Mouse (Mus musculus) CH12.LX (cell line): ENCODE measurements around the gene Suds3. TPM values are rescaled to one million over a fixed set of nuclear protein-coding genes. Genes with fewer than 3 reads are reported as not detected.

Experiments used
- DNase-seq: peaks from one replicate; pipeline ENCODE4 v3.0.0-alpha.2; 2013; ENCODE audit errors: extremely low read depth
- H3K27ac ChIP-seq: 2 replicates; pipeline ENCODE4 v1.5.1; 2012; ENCODE audit warnings: low read depth, mild to moderate bottlenecking, control low read depth, moderate library complexity; ENCODE audit not compliant: insufficient read depth
- H3K27me3 ChIP-seq: replicated peaks from 2 replicates; pipeline ENCODE3; 2012; ENCODE audit warnings: inconsistent platforms
- H3K36me3 ChIP-seq, 2 experiments: replicated peaks in 1 of 2; 2 replicates each; pipeline versions ENCODE3 to v1.6.1; 2012; ENCODE audit warnings: inconsistent platforms in 1 of 2, low read length in 1 of 2, mild to moderate bottlenecking in 1 of 2, mixed read lengths in 1 of 2, moderate library complexity in 1 of 2; ENCODE audit not compliant: control insufficient read depth in 1 of 2, insufficient read depth in 1 of 2
- H3K4me1 ChIP-seq, 2 experiments: 2 replicates each; pipeline ENCODE4 v1.6.1; 2012; ENCODE audit warnings: inconsistent platforms in 1 of 2, moderate library complexity in 1 of 2; ENCODE audit not compliant: insufficient read depth in 2 of 2, control insufficient read depth in 1 of 2
- H3K4me2 ChIP-seq: 2 replicates; pipeline ENCODE4 v1.6.1; 2012; ENCODE audit warnings: low read depth, mild to moderate bottlenecking, control low read depth; ENCODE audit not compliant: poor library complexity, insufficient read depth, severe bottlenecking
- H3K4me3 ChIP-seq, 3 experiments: fragments of 150-350 bp in 1 of 3; sonication (generic) in 1 of 3; replicated peaks in 1 of 3; 2 replicates each; pipeline versions ENCODE3 to v1.5.1; 2011 to 2012; ENCODE audit warnings: low read depth in 2 of 3, low read length in 2 of 3, mild to moderate bottlenecking in 2 of 3, moderate library complexity in 2 of 3, control low read depth in 1 of 3, improper control_type of control experiment in 1 of 3, inconsistent platforms in 1 of 3, mixed read lengths in 1 of 3; ENCODE audit not compliant: poor library complexity in 1 of 3
- H3K79me2 ChIP-seq: replicated peaks from 2 replicates; pipeline ENCODE4 v1.6.1; 2012; ENCODE audit warnings: mild to moderate bottlenecking, moderate library complexity; ENCODE audit not compliant: control insufficient read depth, poor library complexity, insufficient read depth, severe bottlenecking; ENCODE audit errors: extremely low read depth
- H3K9ac ChIP-seq: 2 replicates; pipeline ENCODE4 v1.6.1; 2012; ENCODE audit warnings: low read depth, mild to moderate bottlenecking, control low read depth, moderate library complexity; ENCODE audit not compliant: insufficient read depth
- H3K9me3 ChIP-seq: replicated peaks from 2 replicates; pipeline ENCODE3; 2012; ENCODE audit warnings: low read length, inconsistent platforms, mixed read lengths
- BHLHE40 ChIP-seq: IDR thresholded peaks from 2 replicates; pipeline ENCODE4 v1.6.1; 2011; ENCODE audit warnings: mild to moderate bottlenecking, low read depth, low read length, improper control_type of control experiment
- CHD2 ChIP-seq: IDR thresholded peaks from 2 replicates; pipeline ENCODE4 v1.6.1; 2011; ENCODE audit warnings: low read length, improper control_type of control experiment
- CTCF ChIP-seq, 2 experiments: IDR thresholded peaks in 1 of 2; conservative IDR thresholded peaks in 1 of 2; 2 replicates each; pipeline ENCODE4 v1.5.1; 2011 to 2012; ENCODE audit warnings: low read depth in 2 of 2, low read length in 2 of 2, improper control_type of control experiment in 1 of 2, inconsistent platforms in 1 of 2, mild to moderate bottlenecking in 1 of 2, moderate library complexity in 1 of 2
- EP300 ChIP-seq: IDR thresholded peaks from 2 replicates; pipeline ENCODE4 v1.6.1; 2011; ENCODE audit warnings: low read length, improper control_type of control experiment
- GABPA ChIP-seq: IDR thresholded peaks from 2 replicates; pipeline ENCODE4 v1.6.1; 2012; ENCODE audit warnings: low read depth, low read length, improper control_type of control experiment, inconsistent platforms; ENCODE audit not compliant: insufficient replicate concordance
- HCFC1 ChIP-seq: IDR thresholded peaks from 2 replicates; pipeline ENCODE4 v1.6.1; 2012; ENCODE audit warnings: low read depth, mild to moderate bottlenecking, inconsistent platforms, low read length, improper control_type of control experiment
- JUN ChIP-seq: IDR thresholded peaks from 2 replicates; pipeline ENCODE4 v1.6.1; 2011; ENCODE audit warnings: low read depth, mild to moderate bottlenecking, low read length, improper control_type of control experiment, moderate library complexity; ENCODE audit not compliant: insufficient read depth
- KAT2A ChIP-seq: IDR thresholded peaks from 2 replicates; pipeline ENCODE4 v1.6.1; 2012; ENCODE audit warnings: low read length, improper control_type of control experiment, inconsistent platforms; ENCODE audit not compliant: insufficient replicate concordance
- MAFK ChIP-seq: IDR thresholded peaks from 2 replicates; pipeline ENCODE4 v1.6.1; 2011; ENCODE audit warnings: low read length, improper control_type of control experiment; ENCODE audit not compliant: insufficient replicate concordance
- MAX ChIP-seq: IDR thresholded peaks from 2 replicates; pipeline ENCODE4 v1.6.1; 2011; ENCODE audit warnings: low read length, improper control_type of control experiment
- NELFE ChIP-seq: IDR thresholded peaks from 2 replicates; pipeline ENCODE4 v1.6.1; 2011; ENCODE audit warnings: low read depth, low read length, improper control_type of control experiment
- PAX5 ChIP-seq: IDR thresholded peaks from 2 replicates; pipeline ENCODE4 v1.6.1; 2012; ENCODE audit warnings: low read length, inconsistent platforms, mixed read lengths
- POLR2A ChIP-seq: IDR thresholded peaks from 2 replicates; pipeline ENCODE4 v1.6.1; 2011; ENCODE audit warnings: low read depth, mild to moderate bottlenecking, improper control_type of control experiment, low read length
- RAD21 ChIP-seq: IDR thresholded peaks from 2 replicates; pipeline ENCODE4 v1.6.1; 2011; ENCODE audit warnings: low read depth, mild to moderate bottlenecking, low read length, improper control_type of control experiment, moderate library complexity
- SIN3A ChIP-seq: IDR thresholded peaks from 2 replicates; pipeline ENCODE4 v1.6.1; 2012; ENCODE audit warnings: low read length, improper control_type of control experiment, inconsistent platforms
- SMC3 ChIP-seq: IDR thresholded peaks from 2 replicates; pipeline ENCODE4 v1.6.1; 2011; ENCODE audit warnings: low read depth, low read length, improper control_type of control experiment
- TBP ChIP-seq: conservative IDR thresholded peaks from 2 replicates; pipeline ENCODE4 v1.6.1; 2011; ENCODE audit warnings: low read depth, low read length, improper control_type of control experiment
- USF1 ChIP-seq: IDR thresholded peaks from 2 replicates; pipeline ENCODE4 v1.6.1; 2014; ENCODE audit warnings: low read depth, mild to moderate bottlenecking, inconsistent platforms, low read length, improper control_type of control experiment
- ZC3H11A ChIP-seq: IDR thresholded peaks from 2 replicates; pipeline ENCODE4 v1.6.1; 2012; ENCODE audit warnings: low read depth, mild to moderate bottlenecking, inconsistent platforms, low read length, improper control_type of control experiment
- ZKSCAN1 ChIP-seq: IDR thresholded peaks from 2 replicates; pipeline ENCODE4 v1.6.1; 2012; ENCODE audit warnings: low read depth, inconsistent platforms, low read length, improper control_type of control experiment, borderline replicate concordance
- ZNF384 ChIP-seq: IDR thresholded peaks from 2 replicates; pipeline ENCODE4 v1.6.1; 2012; ENCODE audit warnings: low read depth, low read length, improper control_type of control experiment, inconsistent platforms
- dilution Hi-C: fragments of 300-500 bp; cut with MboI; formaldehyde crosslinking; loops from 2 replicates; pipeline ENCODE4 v1.14.3; 2020; ENCODE audit warnings: low sequenced_read_pairs; ENCODE audit not compliant: extremely low pct_unique_long_range_greater_than_20kb, extremely low pct_ligation_motif_present
- in situ Hi-C: fragments of 300-500 bp; cut with MboI; formaldehyde crosslinking; loops from 3 replicates; pipeline ENCODE4 v1.14.3; 2019; ENCODE audit warnings: low sequenced_read_pairs, low pct_ligation_motif_present, low pct_unique_long_range_greater_than_20kb, mixed read lengths
- polyA plus RNA-seq: library from polyadenylated mRNA; unstranded; fragments of >175 nt; gene quantifications from 2 replicates; pipeline ENCODE4 v1.2.1, GENCODE M21; 2012; ENCODE audit warnings: low read depth; ENCODE audit not compliant: insufficient read length
- total RNA-seq, 2 experiments: library from RNA; depleted of rRNA; stranded (reverse); fragments of 300-350 nt in 1 of 2; fragments of >200 nt in 1 of 2; gene quantifications; 2 replicates each; pipeline ENCODE4 v1.2.3; 2012 to 2014

The Suds3 gene
- total and polyA plus RNA-seq, 3 experiments, result 54.2 to 103 (median 68.1) TPM

DNA sequence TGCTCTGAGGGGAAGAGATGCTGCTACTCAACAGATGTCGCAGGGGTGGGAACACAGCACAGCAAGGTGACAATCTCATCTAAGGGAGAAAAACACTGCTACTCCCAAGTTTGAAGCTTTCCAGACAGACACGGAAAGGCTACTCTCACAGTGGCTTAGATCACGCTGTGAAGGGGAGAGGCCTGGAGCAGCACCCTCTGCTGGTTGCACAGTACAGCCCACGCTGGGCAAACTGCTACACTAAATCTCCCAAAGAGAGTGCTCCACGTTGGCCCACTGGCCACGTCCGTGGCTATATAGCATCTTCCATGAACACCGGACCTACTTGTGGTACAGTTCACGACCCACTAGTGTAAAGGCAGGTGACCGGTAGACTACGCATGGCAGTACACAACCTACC, 16.2 kb downstream of the Suds3 start:
- no peak for DNase-seq
- dilution Hi-C loops, result no loop called here
- Histone ChIP-seq H3K27me3 (no peaks in the 10 kb centered on the region), H3K9me3 (no peaks in the 10 kb centered on the region), H3K79me2 (no peaks in the 10 kb centered on the region), H3K4me1 (peaks cover 0 to 7% of the 10 kb centered on the region in 2 experiments; a peak in 1 of 4 replicates), H3K4me2 (no peak overlapping the region), H3K27ac (no peak overlapping the region), H3K4me3 (no peak overlapping the region), H3K36me3 (peaks cover 80 to 99% of the 10 kb centered on the region in 2 experiments), H3K9ac (no peak overlapping the region)
- in situ Hi-C loops, result no loop called here
- TF ChIP-seq CTCF (conservative IDR thresholded peaks at IDR 0.05 in 1 of 2, IDR thresholded peaks at IDR 0.05 in 1 of 2; ENCODE audit: low read depth in 2 of 2, low read length in 2 of 2) (peak in 1 of 2 experiments; percentile 39; a peak in 2 of 4 replicates), SMC3 (no peak)

DNA sequence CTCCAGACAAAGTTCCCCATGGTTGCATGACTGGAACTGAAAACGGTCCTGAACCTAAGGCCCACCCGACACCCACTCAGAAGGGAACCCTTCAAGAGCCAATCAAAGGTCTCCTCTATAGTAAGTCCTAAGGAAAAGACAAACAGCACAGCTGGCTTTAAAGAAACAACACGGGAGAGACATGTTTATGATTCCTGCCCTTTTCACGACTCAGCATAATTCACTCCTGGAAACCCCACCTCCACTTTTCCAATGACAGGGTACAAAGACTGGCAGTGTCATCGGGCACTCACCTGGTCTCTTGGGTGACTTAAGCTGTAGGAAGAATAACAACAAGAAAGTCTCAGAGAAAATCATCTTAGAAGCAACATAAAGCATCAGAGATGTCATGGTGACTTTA, 16.9 kb downstream of the Suds3 start:
- dilution Hi-C loops, result no loop called here
- Histone ChIP-seq H3K27ac (no peak overlapping the region), H3K4me3 (no peak overlapping the region), H3K4me2 (no peak overlapping the region), H3K27me3 (no peaks in the 10 kb centered on the region), H3K79me2 (no peaks in the 10 kb centered on the region), H3K4me1 (peaks cover 0 to 7% of the 10 kb centered on the region in 2 experiments; a peak in 1 of 4 replicates), H3K9ac (no peak overlapping the region), H3K36me3 (peaks cover 80 to 99% of the 10 kb centered on the region in 2 experiments), H3K9me3 (no peaks in the 10 kb centered on the region)
- TF ChIP-seq MAFK (peak; percentile 79), TBP (no peak), ZKSCAN1 (no peak), USF1 (no peak)
- no peak for DNase-seq
- in situ Hi-C loops, result no loop called here

DNA sequence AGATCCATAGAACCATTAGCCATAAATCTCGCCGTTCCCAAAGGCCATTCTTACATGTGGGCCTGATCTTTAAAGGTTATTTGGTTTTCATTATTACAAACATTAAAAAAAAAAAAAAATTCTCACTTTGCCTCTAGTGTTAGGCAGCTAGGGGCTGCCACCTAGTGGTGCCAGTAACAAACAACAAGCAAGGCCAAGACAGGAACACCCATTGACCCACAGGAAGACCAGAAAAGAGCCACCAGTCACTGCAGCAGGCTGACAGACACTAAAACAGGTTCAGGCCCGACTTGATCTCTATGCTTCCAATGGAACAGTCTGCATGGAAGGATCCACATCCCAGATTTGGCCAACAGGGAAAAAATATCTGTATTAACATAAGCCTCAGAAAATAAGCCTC, 19.2 kb downstream of the Suds3 start:
- Histone ChIP-seq H3K4me3 (no peak overlapping the region), H3K36me3 (peaks cover 75 to 99% of the 10 kb centered on the region in 2 experiments), H3K27ac (no peak overlapping the region), H3K4me2 (no peak overlapping the region), H3K9ac (no peak overlapping the region), H3K9me3 (no peaks in the 10 kb centered on the region), H3K79me2 (no peaks in the 10 kb centered on the region), H3K27me3 (no peaks in the 10 kb centered on the region), H3K4me1 (peaks cover 0 to 5% of the 10 kb centered on the region in 2 experiments; a peak in 1 of 4 replicates)
- peak; percentile 61 for DNase-seq
- dilution Hi-C loops, result no loop called here
- in situ Hi-C loops, result no loop called here
- TF ChIP-seq HCFC1 (no peak), GABPA (no peak), EP300 (no peak), MAX (no peak), JUN (no peak), SMC3 (peak; percentile 47), SIN3A (no peak), NELFE (no peak), CTCF (conservative IDR thresholded peaks at IDR 0.05 in 1 of 2, IDR thresholded peaks at IDR 0.05 in 1 of 2; ENCODE audit: low read depth in 2 of 2, low read length in 2 of 2) (peak; percentile 70 to 80), CHD2 (no peak), RAD21 (peak; percentile 61), ZNF384 (peak; percentile 96), ZC3H11A (no peak), POLR2A (no peak), PAX5 (no peak), BHLHE40 (no peak), KAT2A (no peak), MAFK (no peak)
